Mouse (Mus musculus): ENCODE measurements at regions not wholly inside any gene's neighbourhood (a gene's known extent, or its start where the extent isn't known, plus 50 kb on each side); places are given as distances from the start of the nearest gene placed in this dataset.

DNA sequence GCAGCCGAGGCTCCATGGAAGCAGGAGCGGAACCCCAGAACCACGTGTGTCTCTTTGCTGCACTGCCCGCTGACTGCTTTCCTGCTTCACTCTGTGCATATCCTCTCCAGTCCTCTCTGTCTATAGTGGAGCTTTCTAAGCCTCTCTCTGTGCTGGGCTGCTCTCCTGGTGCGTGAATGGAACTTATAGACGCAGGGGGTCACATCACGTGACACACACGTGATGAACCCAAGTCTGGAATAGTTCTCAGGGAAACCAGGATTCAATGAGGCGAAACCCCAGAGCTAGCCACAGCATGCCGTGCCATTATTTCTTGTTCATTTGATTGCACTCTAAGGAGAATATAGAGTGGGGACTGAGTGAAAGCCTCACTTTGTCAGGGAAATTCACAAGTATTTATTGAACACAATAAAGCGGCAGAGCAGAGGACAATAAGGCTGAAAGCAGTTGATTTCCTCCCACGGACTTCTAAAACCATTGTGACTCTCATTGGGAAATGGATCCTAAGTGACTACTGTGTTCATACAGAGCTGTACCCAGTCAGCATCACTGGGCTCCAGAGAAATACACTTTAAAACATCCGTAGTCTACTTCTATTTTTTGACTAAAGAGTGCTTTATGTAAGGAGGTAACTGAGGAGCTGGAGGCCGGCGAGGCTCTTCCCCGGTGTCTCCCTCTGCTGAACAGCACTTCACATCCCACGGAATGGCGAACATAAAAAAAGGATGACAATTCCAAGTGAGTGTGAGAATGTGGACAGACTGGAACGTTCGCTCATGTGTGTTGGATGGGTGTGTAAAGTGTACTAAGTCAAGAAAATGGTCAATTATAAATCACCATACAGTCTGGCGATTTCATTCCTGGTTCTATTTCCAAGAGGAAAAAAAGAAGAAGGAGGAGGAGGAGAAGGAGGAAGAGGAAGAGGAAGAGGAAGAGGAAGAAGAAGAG lies 116.5 kb upstream of the Cpsf6 start:
- WGBS, result 76% methylated on average over 21 of the region's 21 CpGs
- DNase-seq (no peak), ATAC-seq (ENCODE audit: insufficient read depth) (no peak)
- no peaks in the 10 kb centered on the region for H3K27me3 ChIP-seq (ENCODE audit: insufficient read depth, low read length)
- H3K9me3 ChIP-seq (ENCODE audit: low read depth, low read length), result no peaks in the 10 kb centered on the region
- no peak overlapping the region for H3K4me3 ChIP-seq (ENCODE audit: low read depth, low read length)
- H3K9ac ChIP-seq, result no peak overlapping the region
- no peaks in the 10 kb centered on the region for H3K4me1 ChIP-seq (ENCODE audit: insufficient read depth)
- TF ChIP-seq CTCF (IDR thresholded peaks at IDR 0.05; ENCODE audit: low read depth), result no peak
- no peak overlapping the region for H3K4me2 ChIP-seq
- H3K27ac ChIP-seq (ENCODE audit: low read depth), result no peak overlapping the region
- H3K36me3 ChIP-seq (ENCODE audit: insufficient read depth), result no peaks in the 10 kb centered on the region

DNA sequence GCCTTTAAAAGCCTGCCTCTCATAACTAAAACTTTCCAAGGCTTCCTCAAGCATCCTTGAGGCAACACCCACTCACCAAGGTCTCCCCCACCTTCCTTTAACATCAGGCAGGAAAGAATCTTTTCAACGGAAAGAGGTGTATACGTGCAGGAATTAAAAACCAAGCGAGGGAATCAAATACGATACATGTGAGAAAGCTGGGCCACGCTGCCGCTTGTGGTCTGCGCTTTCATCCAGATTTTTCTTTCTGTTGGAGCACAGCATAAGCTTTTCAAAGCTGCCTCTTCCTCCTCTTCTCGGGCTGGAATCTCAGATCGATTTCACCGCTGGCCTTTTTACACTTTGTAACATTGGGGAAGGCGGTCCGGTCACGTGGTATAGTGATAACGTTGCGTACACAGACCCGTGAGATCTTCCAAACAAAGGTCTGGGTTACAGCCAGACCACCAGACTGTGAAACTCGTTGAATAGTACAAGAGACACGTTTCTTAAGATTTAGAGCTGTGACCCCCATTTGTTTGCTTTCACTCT lies 114.4 kb upstream of the Cpsf6 start:
- 6% methylated on average over 18 of the region's 18 CpGs for WGBS
- ATAC-seq (ENCODE audit: insufficient read depth) (peak; percentile 83), DNase-seq (peak; percentile 65)
- Histone ChIP-seq H3K9me3 (ENCODE audit: low read depth, low read length) (no peaks in the 10 kb centered on the region), H3K36me3 (ENCODE audit: insufficient read depth) (no peaks in the 10 kb centered on the region), H3K27me3 (ENCODE audit: insufficient read depth, low read length) (no peaks in the 10 kb centered on the region), H3K4me2 (peak overlapping the region; percentile 63), H3K4me1 (ENCODE audit: insufficient read depth) (no peaks in the 10 kb centered on the region), H3K27ac (ENCODE audit: low read depth) (peak overlapping the region; percentile 80), H3K9ac (peak overlapping the region; percentile 41), H3K4me3 (ENCODE audit: low read depth, low read length) (peak overlapping the region; percentile 29)
- no peak for TF ChIP-seq CTCF (IDR thresholded peaks at IDR 0.05; ENCODE audit: low read depth)

- no peak for TF ChIP-seq CTCF (IDR thresholded peaks at IDR 0.05; ENCODE audit: low read depth)
- Histone ChIP-seq H3K4me1 (ENCODE audit: insufficient read depth) (no peaks in the 10 kb centered on the region), H3K4me3 (ENCODE audit: low read depth, low read length) (no peak overlapping the region), H3K27me3 (ENCODE audit: insufficient read depth, low read length) (no peaks in the 10 kb centered on the region), H3K4me2 (peak overlapping the region; percentile 63), H3K9me3 (ENCODE audit: low read depth, low read length) (no peaks in the 10 kb centered on the region), H3K9ac (no peak overlapping the region), H3K27ac (ENCODE audit: low read depth) (no peak overlapping the region), H3K36me3 (ENCODE audit: insufficient read depth) (no peaks in the 10 kb centered on the region)
- ATAC-seq (ENCODE audit: insufficient read depth) (peak; percentile 39; the same call in 1 of the 2 replicates), DNase-seq (no peak)
- WGBS, result 8% methylated on average over 2 of the region's 5 CpGs
Measured at GRCm38 (mm10) chr10:117493824-117494121, 114.0 kb upstream of the Cpsf6 start.

GRCm38 (mm10) chr10:117493091-117493823 lies 113.4 kb upstream of the Cpsf6 start:
- peak overlapping the region; percentile 63; the same call in 1 of the 2 replicates for H3K4me2 ChIP-seq
- H3K36me3 ChIP-seq (ENCODE audit: insufficient read depth), result no peaks in the 10 kb centered on the region
- 77% methylated on average over 3 of the region's 3 CpGs for WGBS
- no peak for ATAC-seq (ENCODE audit: insufficient read depth)
- no peaks in the 10 kb centered on the region for H3K4me1 ChIP-seq (ENCODE audit: insufficient read depth)
- no peak for TF ChIP-seq CTCF (IDR thresholded peaks at IDR 0.05; ENCODE audit: low read depth)
- no peaks in the 10 kb centered on the region for H3K27me3 ChIP-seq (ENCODE audit: insufficient read depth, low read length)
- no peak for DNase-seq
- no peak overlapping the region for H3K27ac ChIP-seq (ENCODE audit: low read depth)
- no peak overlapping the region for H3K9ac ChIP-seq
- no peak overlapping the region for H3K4me3 ChIP-seq (ENCODE audit: low read depth, low read length)
- H3K9me3 ChIP-seq (ENCODE audit: low read depth, low read length), result no peaks in the 10 kb centered on the region

DNA sequence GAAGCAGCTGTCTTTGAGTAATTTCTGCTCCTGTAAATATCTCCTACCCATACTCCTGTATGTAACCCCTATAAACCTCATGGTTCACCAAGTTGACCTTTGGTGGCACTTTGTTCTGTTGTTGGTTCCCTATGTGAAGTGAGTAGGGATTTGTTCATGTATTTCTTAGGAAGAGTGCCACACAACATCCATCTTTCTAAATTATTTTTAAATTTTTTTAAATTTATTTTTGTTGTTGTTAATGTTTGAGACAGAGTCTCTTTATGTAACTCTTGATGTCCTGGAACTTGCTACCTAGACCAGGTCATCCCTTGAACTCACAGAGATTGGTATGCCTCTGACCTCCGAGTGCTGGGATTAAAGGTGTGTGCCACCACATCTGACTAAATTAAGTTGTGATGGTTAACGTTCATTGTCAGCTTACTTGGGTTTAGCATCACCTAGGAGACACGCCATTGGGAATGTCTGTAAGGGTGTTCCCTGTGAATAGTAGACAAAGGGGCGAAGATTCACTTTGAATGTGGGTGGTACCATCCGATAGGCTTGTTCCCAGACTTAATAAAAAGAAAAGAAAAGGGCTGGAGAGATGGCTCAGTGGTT lies 112.7 kb upstream of the Cpsf6 start:
- ATAC-seq (ENCODE audit: insufficient read depth) (no peak), DNase-seq (no peak)
- Histone ChIP-seq H3K4me3 (ENCODE audit: low read depth, low read length) (no peak overlapping the region), H3K27me3 (ENCODE audit: insufficient read depth, low read length) (no peaks in the 10 kb centered on the region), H3K9me3 (ENCODE audit: low read depth, low read length) (no peaks in the 10 kb centered on the region), H3K4me2 (no peak overlapping the region), H3K27ac (ENCODE audit: low read depth) (no peak overlapping the region), H3K4me1 (ENCODE audit: insufficient read depth) (no peaks in the 10 kb centered on the region), H3K9ac (no peak overlapping the region), H3K36me3 (ENCODE audit: insufficient read depth) (no peaks in the 10 kb centered on the region)
- WGBS, result 91% methylated on average over 5 of the region's 5 CpGs
- no peak for TF ChIP-seq CTCF (IDR thresholded peaks at IDR 0.05; ENCODE audit: low read depth)

DNA sequence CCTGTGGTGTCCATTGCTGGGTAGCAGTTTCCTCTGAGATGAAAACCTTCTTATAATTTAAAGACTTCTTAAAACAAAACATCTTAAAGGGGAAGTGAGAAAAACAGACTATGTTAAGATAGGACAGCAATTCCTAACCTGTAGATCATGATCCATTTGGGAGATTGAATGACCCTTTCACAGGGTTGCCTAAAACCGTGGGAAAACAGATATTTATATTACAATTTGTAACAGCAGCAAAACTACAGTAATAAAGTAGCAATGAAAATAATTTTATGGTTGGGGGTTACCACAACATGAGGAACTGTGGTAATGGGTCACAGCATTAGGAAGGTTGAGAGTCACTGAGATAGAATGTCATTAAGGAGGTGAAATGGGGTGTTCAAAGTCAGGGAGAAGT lies 111.9 kb upstream of the Cpsf6 start:
- Histone ChIP-seq H3K4me3 (ENCODE audit: low read depth, low read length) (no peak overlapping the region), H3K36me3 (ENCODE audit: insufficient read depth) (no peaks in the 10 kb centered on the region), H3K27me3 (ENCODE audit: insufficient read depth, low read length) (no peaks in the 10 kb centered on the region), H3K4me1 (ENCODE audit: insufficient read depth) (no peaks in the 10 kb centered on the region), H3K9me3 (ENCODE audit: low read depth, low read length) (no peaks in the 10 kb centered on the region), H3K27ac (ENCODE audit: low read depth) (no peak overlapping the region), H3K4me2 (no peak overlapping the region), H3K9ac (no peak overlapping the region)
- ATAC-seq (ENCODE audit: insufficient read depth) (no peak), DNase-seq (no peak)
- no peak for TF ChIP-seq CTCF (IDR thresholded peaks at IDR 0.05; ENCODE audit: low read depth)
- 67% methylated on average over 1 of the region's 1 CpGs for WGBS

Measured in lung, embryonic 14.5 days (tissue).